Mouse (Mus musculus) neutrophil, adult 59 days (primary cell): ENCODE data around the gene Pinlyp. TPM values are rescaled to one million over a fixed set of nuclear protein-coding genes. Genes with fewer than 3 reads are reported as not detected.

Source experiments
- total RNA-seq, 2 experiments: library from RNA; stranded (reverse); gene quantifications; 1 replicate in 1 of 2; 2 replicates in 1 of 2; pipeline ENCODE4 v1.2.4; 2023

The Pinlyp gene
- not detected for total RNA-seq

GRCm38 (mm10) chr7:24546068-24546614, at the start of gene Pinlyp, which contains the start of gene Xrcc1:
Gene Pinlyp (minus strand): TSS chr7:24546118.
Gene Xrcc1 (plus strand): TSS chr7:24546289.

GRCm38 (mm10) chr7:24587330-24588105, 41.6 kb upstream of the Pinlyp start, which contains the start of the genes Ethe1 and Zfp575:
Gene Ethe1 (plus strand): TSS chr7:24587543.
Gene Zfp575 (minus strand): TSS chr7:24587641.

GRCm38 (mm10) chr7:24530062-24530931, 15.6 kb downstream of the Pinlyp start, which contains the start of gene Irgq:
Gene Irgq (plus strand): TSS chr7:24530689.

GRCm38 (mm10) chr7:24512355-24512754, 33.6 kb downstream of the Pinlyp start, which contains the start of gene AC161166.1:
Gene AC161166.1 (minus strand): TSS chr7:24512455.

GRCm38 (mm10) chr7:24506838-24507725, 38.8 kb downstream of the Pinlyp start, which contains the start of gene Zfp428:
Gene Zfp428 (plus strand): TSS chr7:24507006.

Other genes starting within 250 kb of the Pinlyp start
- gene Zfp61, start 244.9 kb downstream of the Pinlyp start, total RNA-seq: 1 to 10 TPM; 3.4 to 6.4 TPM
- gene Zfp94, start 229.5 kb downstream of the Pinlyp start, total RNA-seq: 1 to 10 TPM; 1.1 to 1.3 TPM
- under 1 TPM in 1 of 2 experiments, not detected in 1; 0.46 TPM for gene Tescl, start 212.2 kb downstream of the Pinlyp start, total RNA-seq
- not detected for gene Lypd5, start 196.9 kb downstream of the Pinlyp start, total RNA-seq
- gene Kcnn4, start 175.9 kb downstream of the Pinlyp start, total RNA-seq: 10 to 100 TPM; 10.4 to 15.7 TPM
- gene Smg9, start 146.5 kb downstream of the Pinlyp start, total RNA-seq: 10 to 100 TPM; 51.5 to 57.8 TPM
- gene Irgc1, start 93.8 kb downstream of the Pinlyp start, total RNA-seq: 1 to 10 TPM; 2.1 to 2.6 TPM
- gene Plaur, start 83.6 kb downstream of the Pinlyp start, total RNA-seq: 1,000 to 10,000 TPM in 1 of 2 experiments, 100 to 1,000 TPM in 1; 962 to 1,297 TPM
- gene Cadm4, start 64.1 kb downstream of the Pinlyp start, total RNA-seq: not detected
- 1 to 10 TPM in 1 of 2 experiments, under 1 TPM in 1; 0.31 to 1.2 TPM for gene Zfp428, start 39.1 kb downstream of the Pinlyp start, total RNA-seq
- not detected for gene AC161166.1, start 33.7 kb downstream of the Pinlyp start, total RNA-seq
- gene Irgq, start 15.4 kb downstream of the Pinlyp start, total RNA-seq: 1 to 10 TPM; 6.0 to 6.2 TPM
- 10 to 100 TPM; 27.4 to 33.8 TPM for gene Xrcc1, start 171 bp upstream of the Pinlyp start, total RNA-seq
- gene Ethe1, start 41.4 kb upstream of the Pinlyp start, total RNA-seq: 10 to 100 TPM; 71.6 to 77.0 TPM
- gene Zfp575, start 41.5 kb upstream of the Pinlyp start, total RNA-seq: under 1 TPM in 1 of 2 experiments, not detected in 1; 0.13 TPM
- gene Phldb3, start 64.6 kb upstream of the Pinlyp start, total RNA-seq: 1 to 10 TPM; 5.7 to 5.8 TPM
- gene Lypd3, start 90.4 kb upstream of the Pinlyp start, total RNA-seq: not detected
- gene Tex101, start 130.6 kb upstream of the Pinlyp start, total RNA-seq: not detected
- gene BC049730, start 163.1 kb upstream of the Pinlyp start, total RNA-seq: 1 to 10 TPM in 1 of 2 experiments, under 1 TPM in 1; 0.97 to 2.1 TPM
- 1 to 10 TPM; 8.0 to 9.5 TPM for gene Gm4763, start 180.8 kb upstream of the Pinlyp start, total RNA-seq
- 1,000 to 10,000 TPM; 1,138 to 1,339 TPM for gene Cd177, start 214.2 kb upstream of the Pinlyp start, total RNA-seq
- gene Ceacam10, start 231.1 kb upstream of the Pinlyp start, total RNA-seq: 10 to 100 TPM; 74.1 to 80.0 TPM